Mouse (Mus musculus): ENCODE data around the gene Gm14214. TPM values are rescaled to one million over a fixed set of nuclear protein-coding genes. Genes with fewer than 3 reads are reported as not detected.
A peak's percentile ranks its signal among the peaks of the same experiment; 100 is the strongest.

Gene Gm14214
- total and polyA plus RNA-seq, 3 experiments = 0.17 TPM; not detected in 2

GRCm38 (mm10) chr2:154764828-154765497, 4.9 kb downstream of the Gm14214 start:
- no peak overlapping the region for H3K4me3 ChIP-seq (ENCODE audit: control insufficient read depth in 1 of 2, insufficient read depth in 1 of 2, low read depth in 2 of 2, low read length in 2 of 2)
- peaks cover 0 to 19% of the 10 kb centered on the region in 2 experiments; a peak in 2 of 4 replicates for H3K4me1 ChIP-seq (ENCODE audit: control insufficient read depth in 1 of 2, insufficient read depth in 2 of 2, low read length in 2 of 2)
- no peak overlapping the region for H3K27ac ChIP-seq (ENCODE audit: control insufficient read depth, low read depth, low read length)
- H3K27me3 ChIP-seq (ENCODE audit: control insufficient read depth in 1 of 2, insufficient read depth in 2 of 2, low read length in 2 of 2) = no peaks in the 10 kb centered on the region; a peak in 2 of 4 replicates
- H3K36me3 ChIP-seq (ENCODE audit: control insufficient read depth in 1 of 2, insufficient read depth in 2 of 2, low read length in 2 of 2) = peaks cover 0 to 2% of the 10 kb centered on the region in 2 experiments; a peak in 2 of 4 replicates
- H3K79me2 ChIP-seq (ENCODE audit: control insufficient read depth, insufficient read depth, low read length, poor library complexity) = no peaks in the 10 kb centered on the region
- H3K9ac ChIP-seq (ENCODE audit: control insufficient read depth, low read depth, low read length, poor library complexity, severe bottlenecking) = no peak overlapping the region
- no peak for TF ChIP-seq USF2 (IDR thresholded peaks at IDR 0.05; ENCODE audit: borderline replicate concordance in 1 of 2, insufficient read depth in 1 of 2, low read depth in 1 of 2, low read length in 2 of 2)
- TF ChIP-seq TAL1 (IDR thresholded peaks at IDR 0.05; ENCODE audit: low read length) = peak; percentile 78
- no peak for TF ChIP-seq MYC (IDR thresholded peaks at IDR 0.05; ENCODE audit: low read depth, low read length)
- TF ChIP-seq TCF12 (IDR thresholded peaks at IDR 0.05; ENCODE audit: low read depth, low read length) = no peak
- no peak for TF ChIP-seq NRF1 (IDR thresholded peaks at IDR 0.05; ENCODE audit: insufficient read depth, low read depth, low read length, poor library complexity, severe bottlenecking)
- TF ChIP-seq MAX (IDR thresholded peaks at IDR 0.05; ENCODE audit: low read length) = no peak
- no peak for TF ChIP-seq RCOR1 (IDR thresholded peaks at IDR 0.05; ENCODE audit: low read depth, low read length)
- no peak for TF ChIP-seq POLR2AphosphoS2 (IDR thresholded peaks at IDR 0.05; ENCODE audit: low read length)
- no peak for TF ChIP-seq POLR2AphosphoS5 (IDR thresholded peaks at IDR 0.05; ENCODE audit: borderline replicate concordance, low read depth, low read length)
- TF ChIP-seq CTCF (IDR thresholded peaks at IDR 0.05 in 2 of 3, conservative IDR thresholded peaks at IDR 0.05 in 1 of 3; ENCODE audit: control insufficient read depth in 1 of 3, insufficient read depth in 1 of 3, low read depth in 2 of 3, low read length in 3 of 3, poor library complexity in 1 of 3, severe bottlenecking in 1 of 3) = peak in 2 of 3 experiments; percentile 9 to 38; a peak in 2 of 6 replicates
- peak; percentile 24; the same call in 1 of the 2 replicates for TF ChIP-seq SMC3 (IDR thresholded peaks at IDR 0.05; ENCODE audit: low read depth, low read length)
- no peak for TF ChIP-seq ZMIZ1 (IDR thresholded peaks at IDR 0.05; ENCODE audit: low read depth, low read length)
- no peak for TF ChIP-seq KAT2A (conservative IDR thresholded peaks at IDR 0.05; ENCODE audit: low read depth, low read length)
- TF ChIP-seq RAD21 (IDR thresholded peaks at IDR 0.05; ENCODE audit: low read depth, low read length) = peak; percentile 8; the same call in 1 of the 2 replicates
- peak in 1 of 2 experiments; percentile 28; a peak in 1 of 4 replicates for TF ChIP-seq EP300 (IDR thresholded peaks at IDR 0.05; ENCODE audit: low read depth in 1 of 2, low read length in 2 of 2)
- TF ChIP-seq ZKSCAN1 (IDR thresholded peaks at IDR 0.05; ENCODE audit: low read depth, low read length) = no peak
- no peak for TF ChIP-seq JUND (IDR thresholded peaks at IDR 0.05; ENCODE audit: low read depth, low read length)
- TF ChIP-seq BHLHE40 (IDR thresholded peaks at IDR 0.05; ENCODE audit: borderline replicate concordance, low read depth, low read length) = no peak
- no peak for TF ChIP-seq POLR2A (IDR thresholded peaks at IDR 0.05; ENCODE audit: control insufficient read depth in 1 of 2, insufficient read depth in 1 of 2, low read depth in 1 of 2, low read length in 2 of 2, poor library complexity in 1 of 2)
- TF ChIP-seq HCFC1 (IDR thresholded peaks at IDR 0.05; ENCODE audit: low read depth, low read length) = no peak
- no peak for TF ChIP-seq ZC3H11A (IDR thresholded peaks at IDR 0.05; ENCODE audit: low read depth, low read length)
- TF ChIP-seq MAFK (IDR thresholded peaks at IDR 0.05; ENCODE audit: borderline replicate concordance, low read depth, low read length) = no peak
- no peak for TF ChIP-seq NELFE (IDR thresholded peaks at IDR 0.05; ENCODE audit: low read depth, low read length)
- TF ChIP-seq SIN3A (IDR thresholded peaks at IDR 0.05; ENCODE audit: low read length) = no peak
- TF ChIP-seq GABPA (IDR thresholded peaks at IDR 0.05; ENCODE audit: low read depth, low read length) = no peak
- no peak for TF ChIP-seq MEF2A (IDR thresholded peaks at IDR 0.05; ENCODE audit: extremely low read depth, insufficient replicate concordance, low read depth, low read length, poor library complexity, severe bottlenecking)
- no peak for TF ChIP-seq ETS1 (IDR thresholded peaks at IDR 0.05; ENCODE audit: low read depth, low read length)
- TF ChIP-seq UBTF (IDR thresholded peaks at IDR 0.05; ENCODE audit: borderline replicate concordance, insufficient read depth, low read depth, low read length) = no peak
- TF ChIP-seq TBP (IDR thresholded peaks at IDR 0.05; ENCODE audit: low read depth, low read length) = no peak
- no peak for TF ChIP-seq CHD2 (IDR thresholded peaks at IDR 0.05; ENCODE audit: low read length)
- no peaks in the 10 kb centered on the region for H3K9me3 ChIP-seq (replicated peaks; ENCODE audit: insufficient read depth, low read length)
- DNase-seq (ENCODE audit: low read depth, low spot score) = peak; percentile 43
